Mouse (Mus musculus): ENCODE measurements around the gene Adh7. TPM values are rescaled to one million over a fixed set of nuclear protein-coding genes. Genes with fewer than 3 reads are reported as not detected.

Adh7 gene
- total RNA-seq, 2 experiments from 2014 or later, result 0.28 TPM; not detected in 1

GRCm38 (mm10) chr3:138260721-138261669 lies 43.4 kb downstream of the Adh7 start, which contains the start of gene Adh1:
Adh1 (plus strand) TSS chr3:138260991.
- DNase-seq (ENCODE audit: extremely low spot score in 1 of 2, low spot score in 2 of 2), result no peak
- Histone ChIP-seq H3K27ac (no peak within 1 kb of the TSS), H3K4me3 (no peak within 1 kb of the TSS)
- no peak for TF ChIP-seq CTCF (IDR thresholded peaks at IDR 0.05)
- intact Hi-C loops (cut with DNase I), result no loop called here

GRCm38 (mm10) chr3:138262568-138262967 lies 45.0 kb downstream of the Adh7 start:
- no peak for TF ChIP-seq CTCF (IDR thresholded peaks at IDR 0.05)
- DNase-seq (ENCODE audit: extremely low spot score in 1 of 2, low spot score in 2 of 2), result no peak
- Histone ChIP-seq H3K27ac (no peak overlapping the region), H3K4me3 (no peak overlapping the region)
- intact Hi-C loops (cut with DNase I), result no loop called here

GRCm38 (mm10) chr3:138263154-138263930 lies 45.8 kb downstream of the Adh7 start:
- DNase-seq (ENCODE audit: extremely low spot score in 1 of 2, low spot score in 2 of 2), result no peak

GRCm38 (mm10) chr3:138264648-138265047 lies 47.1 kb downstream of the Adh7 start:
- DNase-seq (ENCODE audit: extremely low spot score in 1 of 2, low spot score in 2 of 2), result no peak
- no peak overlapping the region for H3K4me3 ChIP-seq
- intact Hi-C loops (cut with DNase I), result no loop called here
- no peak for TF ChIP-seq CTCF (IDR thresholded peaks at IDR 0.05)
- H3K27ac ChIP-seq, result no peak overlapping the region

More at GRCm38 (mm10) chr3:138263154-138263930, 45.8 kb downstream of the Adh7 start:
- no peak overlapping the region for H3K4me3 ChIP-seq
- TF ChIP-seq CTCF (IDR thresholded peaks at IDR 0.05), result no peak
- no peak overlapping the region for H3K27ac ChIP-seq
- intact Hi-C loops (cut with DNase I), result no loop called here

GRCm38 (mm10) chr3:138270507-138270906 lies 52.9 kb downstream of the Adh7 start:
- intact Hi-C loops (cut with DNase I), result no loop called here

GRCm38 (mm10) chr3:138271297-138271696 lies 53.7 kb downstream of the Adh7 start:
- DNase-seq (ENCODE audit: extremely low spot score in 1 of 2, low spot score in 2 of 2), result no peak
- Histone ChIP-seq H3K4me3 (no peak overlapping the region), H3K27ac (no peak overlapping the region)
- intact Hi-C loops (cut with DNase I), result no loop called here
- TF ChIP-seq CTCF (IDR thresholded peaks at IDR 0.05), result no peak

More at GRCm38 (mm10) chr3:138270507-138270906, 52.9 kb downstream of the Adh7 start:
- Histone ChIP-seq H3K4me3 (no peak overlapping the region), H3K27ac (no peak overlapping the region)
- no peak for DNase-seq (ENCODE audit: extremely low spot score in 1 of 2, low spot score in 2 of 2)
- no peak for TF ChIP-seq CTCF (IDR thresholded peaks at IDR 0.05)

GRCm38 (mm10) chr3:138273080-138273479 lies 55.5 kb downstream of the Adh7 start:
- no peak overlapping the region for H3K27ac ChIP-seq
- no peak for TF ChIP-seq CTCF (IDR thresholded peaks at IDR 0.05)
- no peak for DNase-seq (ENCODE audit: extremely low spot score in 1 of 2, low spot score in 2 of 2)
- intact Hi-C loops (cut with DNase I), result no loop called here
- no peak overlapping the region for H3K4me3 ChIP-seq

GRCm38 (mm10) chr3:138275100-138275499 lies 57.5 kb downstream of the Adh7 start:
- intact Hi-C loops (cut with DNase I), result no loop called here

GRCm38 (mm10) chr3:138282556-138282955 lies 65.0 kb downstream of the Adh7 start:
- no peak for DNase-seq (ENCODE audit: extremely low spot score in 1 of 2, low spot score in 2 of 2)
- no peak for TF ChIP-seq CTCF (IDR thresholded peaks at IDR 0.05)
- Histone ChIP-seq H3K4me3 (no peak overlapping the region), H3K27ac (no peak overlapping the region)
- intact Hi-C loops (cut with DNase I), result no loop called here

More at GRCm38 (mm10) chr3:138275100-138275499, 57.5 kb downstream of the Adh7 start:
- Histone ChIP-seq H3K27ac (no peak overlapping the region), H3K4me3 (no peak overlapping the region)
- no peak for DNase-seq (ENCODE audit: extremely low spot score in 1 of 2, low spot score in 2 of 2)
- TF ChIP-seq CTCF (IDR thresholded peaks at IDR 0.05), result no peak

Other genes with a start within 250 kb of the Adh7 start
- 1 to 10 TPM; 2.6 to 3.4 TPM for gene Dapp1, start 236.2 kb upstream of the Adh7 start, total RNA-seq (2021)
- gene 1110002E22Rik, start 152.7 kb upstream of the Adh7 start, total RNA-seq (2021), result 1 to 10 TPM; 2.9 to 3.0 TPM
- under 1 TPM; 0.28 to 0.34 TPM for gene Gm5105, start 150.4 kb upstream of the Adh7 start, total RNA-seq (2021)
- 1 to 10 TPM; 5.8 to 6.2 TPM for gene Trmt10a, start 74.3 kb upstream of the Adh7 start, total RNA-seq (2021)
- 1 to 10 TPM; 6.2 to 6.5 TPM for gene Mttp, start 72.8 kb upstream of the Adh7 start, total RNA-seq (2021)
- gene 4930579F01Rik, start 23.9 kb upstream of the Adh7 start, total RNA-seq (2021), result not detected
- gene Adh1, start 43.2 kb downstream of the Adh7 start, total RNA-seq (2021), result under 1 TPM; 0.42 to 0.63 TPM
- gene Adh6a, start 95.5 kb downstream of the Adh7 start, total RNA-seq (2021), result not detected
- gene Adh6b, start 124.0 kb downstream of the Adh7 start, total RNA-seq (2021), result not detected
- gene Adh4, start 197.7 kb downstream of the Adh7 start, total RNA-seq (2021), result not detected
- gene Adh5, start 225.3 kb downstream of the Adh7 start, total RNA-seq (2021), result 10 to 100 TPM; 54.9 to 58.3 TPM

Measured in left cerebral cortex, adult 2 months (tissue).